Mouse (Mus musculus): ENCODE data around the gene Zic5. TPM values are rescaled to one million over a fixed set of nuclear protein-coding genes. Genes with fewer than 3 reads are reported as not detected.
"Not testable (repeated sequence)": the region's sequence is repeated elsewhere in the genome, so short reads cannot be mapped to it uniquely, and the experiment has no call there.

Zic5 gene
- polyA plus RNA-seq, 1 experiment from 2014 or later, result 4.8 TPM

DNA sequence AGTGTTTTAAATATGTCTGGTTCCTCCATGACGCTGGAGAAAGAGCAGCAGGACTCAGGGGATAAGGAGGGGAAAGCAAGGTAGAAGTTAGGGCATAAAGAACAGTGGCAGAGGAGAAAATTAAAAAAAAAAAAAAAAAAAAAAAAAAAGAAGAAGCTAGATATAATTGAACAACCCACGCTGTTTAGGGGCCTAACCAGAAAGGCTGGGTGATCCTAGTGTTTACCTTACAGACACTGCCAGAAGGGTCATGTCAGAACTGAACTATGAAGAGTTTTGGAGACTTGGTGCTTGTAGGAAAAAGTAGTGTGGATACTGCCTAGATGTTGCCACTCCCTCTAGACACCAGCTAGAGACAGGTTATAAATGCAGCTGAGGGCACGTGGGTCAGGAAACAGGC lies 4.0 kb downstream of the Zic5 start:
- Histone ChIP-seq H3K27me3 (peaks cover 60% of the 10 kb centered on the region), H3K36me3 (no peaks in the 10 kb centered on the region), H3K4me2 (replicated peaks) (no peak overlapping the region; the same call in 1 of the 2 replicates), H3K4me1 (peaks cover 16% of the 10 kb centered on the region), H3K9me3 (no peaks in the 10 kb centered on the region), H3K27ac (no peak overlapping the region), H3K9ac (no peak overlapping the region), H3K4me3 (peak overlapping the region; percentile 45)
- WGBS, result 40% methylated on average over 3 of the region's 3 CpGs
- ATAC-seq (ENCODE audit: insufficient number of reproducible peaks, insufficient read depth, low FRiP score, low TSS enrichment), result no peak

DNA sequence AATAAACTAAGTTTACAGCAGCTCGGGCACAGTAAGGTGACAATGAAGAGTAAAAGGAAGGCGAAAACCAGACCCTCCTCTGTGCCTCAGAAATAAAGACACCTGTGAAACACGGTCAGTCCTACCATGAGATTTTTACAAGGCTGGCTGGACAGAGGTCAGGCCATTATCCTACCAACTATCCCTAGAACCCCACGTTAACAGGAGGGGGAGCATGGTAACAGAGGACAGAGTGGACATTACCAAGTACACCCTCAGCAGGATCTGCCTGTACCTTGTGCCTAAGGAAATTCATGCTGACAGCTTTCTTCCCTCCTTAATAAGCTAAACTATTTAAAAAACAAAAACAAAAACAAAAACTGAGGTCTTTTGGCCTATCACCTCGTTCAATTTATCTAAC lies 5.3 kb downstream of the Zic5 start:
- 48% methylated on average over 5 of the region's 5 CpGs for WGBS
- peaks cover 11% of the 10 kb centered on the region for H3K4me1 ChIP-seq
- no peak overlapping the region for H3K27ac ChIP-seq
- H3K9ac ChIP-seq, result no peak overlapping the region
- no peaks in the 10 kb centered on the region for H3K36me3 ChIP-seq
- H3K9me3 ChIP-seq, result no peaks in the 10 kb centered on the region
- H3K27me3 ChIP-seq, result peaks cover 53% of the 10 kb centered on the region
- H3K4me3 ChIP-seq, result no peak overlapping the region
- H3K4me2 ChIP-seq (replicated peaks), result no peak overlapping the region; the same call in 1 of the 2 replicates
- no peak for ATAC-seq (ENCODE audit: insufficient number of reproducible peaks, insufficient read depth, low FRiP score, low TSS enrichment)

DNA sequence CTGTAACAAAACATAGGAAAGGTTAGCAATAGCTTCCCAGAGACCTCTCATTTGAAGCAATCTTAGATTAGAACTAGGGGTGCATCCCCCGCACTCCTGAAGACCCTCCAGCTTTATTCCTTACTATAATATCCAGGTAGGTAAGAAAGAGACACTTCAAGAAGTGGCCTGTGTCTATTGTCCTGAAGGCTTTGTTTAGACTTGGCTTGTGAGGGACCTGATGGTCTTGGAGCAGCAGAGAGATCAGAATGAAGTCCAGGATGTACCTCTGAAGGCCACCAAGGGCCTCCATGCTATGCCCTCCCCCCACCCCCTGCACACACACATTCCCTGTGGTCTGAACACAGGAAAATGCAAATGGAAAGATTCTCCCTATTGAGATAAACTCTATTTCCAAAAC lies 5.7 kb downstream of the Zic5 start:
- Histone ChIP-seq H3K27ac (no peak overlapping the region), H3K36me3 (no peaks in the 10 kb centered on the region), H3K27me3 (peaks cover 52% of the 10 kb centered on the region), H3K9ac (no peak overlapping the region), H3K9me3 (no peaks in the 10 kb centered on the region), H3K4me3 (no peak overlapping the region), H3K4me2 (replicated peaks) (no peak overlapping the region), H3K4me1 (peaks cover 7% of the 10 kb centered on the region)
- 97% methylated on average over 1 of the region's 1 CpGs for WGBS
- ATAC-seq (ENCODE audit: insufficient number of reproducible peaks, insufficient read depth, low FRiP score, low TSS enrichment), result no peak

DNA sequence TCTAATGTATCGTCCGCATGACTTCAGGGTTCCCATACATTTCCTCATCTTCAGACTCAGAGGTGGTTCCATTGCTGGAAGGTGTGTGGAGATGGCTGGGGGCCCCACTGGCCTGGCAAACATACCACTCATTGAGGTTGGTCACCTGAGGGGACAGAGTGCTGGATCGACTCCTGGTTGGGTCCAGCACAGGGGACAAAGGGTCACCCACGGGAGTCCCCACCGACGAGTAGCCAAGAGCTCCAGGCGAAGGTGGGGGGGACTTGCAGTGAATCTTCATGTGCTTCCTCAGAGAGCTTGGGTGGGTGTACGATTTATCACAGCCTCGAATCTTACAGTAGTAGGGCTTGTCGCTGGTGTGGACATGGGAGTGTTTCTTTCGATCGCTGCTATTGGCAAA lies 6.1 kb downstream of the Zic5 start:
- ATAC-seq (ENCODE audit: insufficient number of reproducible peaks, insufficient read depth, low FRiP score, low TSS enrichment); H3K36me3 ChIP-seq; H3K27ac ChIP-seq; H3K4me3 ChIP-seq; H3K9ac ChIP-seq; H3K9me3 ChIP-seq; H3K4me1 ChIP-seq; H3K4me2 ChIP-seq (replicated peaks): not testable (repeated sequence)
- WGBS, result 83% methylated on average over 11 of the region's 12 CpGs
- H3K27me3 ChIP-seq, result peaks cover 48% of the 10 kb centered on the region

DNA sequence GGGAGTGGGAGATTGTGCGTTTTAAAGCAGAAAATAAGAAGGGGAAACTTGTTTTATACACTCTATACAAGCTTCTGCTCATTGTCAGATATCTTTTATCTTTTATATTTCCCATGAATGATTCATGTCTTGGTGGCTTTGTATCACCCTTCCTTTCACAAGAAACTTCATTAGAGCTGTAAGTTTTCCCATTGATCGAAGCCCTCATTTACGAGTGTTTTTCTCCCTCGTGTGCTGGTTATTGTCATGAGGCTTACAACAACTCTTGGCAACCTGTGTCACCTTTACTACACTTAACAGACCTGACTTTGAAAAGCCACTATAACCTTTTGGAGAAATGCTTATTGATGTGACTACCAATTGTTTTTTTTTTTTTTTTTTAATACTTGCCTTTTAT lies 9.9 kb downstream of the Zic5 start:
- H3K9me3 ChIP-seq, result no peaks in the 10 kb centered on the region
- no peak for ATAC-seq (ENCODE audit: insufficient number of reproducible peaks, insufficient read depth, low FRiP score, low TSS enrichment)
- H3K4me2 ChIP-seq (replicated peaks), result no peak overlapping the region
- peaks cover 17% of the 10 kb centered on the region for H3K4me1 ChIP-seq
- 67% methylated on average over 4 of the region's 4 CpGs for WGBS
- no peak overlapping the region for H3K9ac ChIP-seq
- H3K27me3 ChIP-seq, result peaks cover 46% of the 10 kb centered on the region
- no peak overlapping the region for H3K4me3 ChIP-seq
- no peak overlapping the region for H3K27ac ChIP-seq
- H3K36me3 ChIP-seq, result no peaks in the 10 kb centered on the region

DNA sequence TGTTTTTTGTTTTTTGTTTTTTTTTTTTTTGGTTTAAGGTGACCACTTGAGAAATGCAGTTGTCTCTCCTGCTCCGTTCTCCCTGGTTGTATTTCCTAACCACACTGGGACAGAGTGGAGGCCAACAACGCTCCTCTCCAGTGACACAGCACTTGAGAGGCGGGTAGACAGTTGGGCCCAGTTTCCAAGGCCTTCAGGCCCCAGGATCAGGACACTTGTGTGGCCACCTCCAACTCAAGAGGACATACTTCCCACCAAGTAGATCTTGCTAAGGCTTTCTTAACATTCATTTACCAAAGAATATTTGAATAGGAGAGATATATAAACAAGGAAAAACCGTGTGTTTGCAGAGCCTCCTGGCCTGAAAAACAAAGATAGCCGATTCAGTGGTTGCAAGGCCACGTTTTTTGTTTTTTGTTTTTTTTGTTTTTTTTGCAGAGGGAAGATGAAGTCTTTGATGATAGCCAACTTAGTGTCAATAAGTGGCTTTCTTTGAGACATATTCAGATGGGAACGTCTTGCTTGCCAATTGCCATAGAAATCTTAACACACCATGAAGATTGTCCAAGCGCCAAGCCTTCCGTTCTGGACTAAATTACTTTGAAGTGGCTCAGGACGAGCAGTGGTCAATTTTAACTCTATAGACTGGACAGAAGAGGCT lies 10.4 kb downstream of the Zic5 start:
- no peak for ATAC-seq (ENCODE audit: insufficient number of reproducible peaks, insufficient read depth, low FRiP score, low TSS enrichment)
- no peak overlapping the region for H3K9ac ChIP-seq
- H3K27ac ChIP-seq, result no peak overlapping the region
- H3K27me3 ChIP-seq, result peaks cover 46% of the 10 kb centered on the region
- H3K36me3 ChIP-seq, result no peaks in the 10 kb centered on the region
- H3K4me2 ChIP-seq (replicated peaks), result no peak overlapping the region
- peaks cover 22% of the 10 kb centered on the region for H3K4me1 ChIP-seq
- no peak overlapping the region for H3K4me3 ChIP-seq
- H3K9me3 ChIP-seq, result no peaks in the 10 kb centered on the region
- WGBS, result 50% methylated on average over 10 of the region's 10 CpGs

DNA sequence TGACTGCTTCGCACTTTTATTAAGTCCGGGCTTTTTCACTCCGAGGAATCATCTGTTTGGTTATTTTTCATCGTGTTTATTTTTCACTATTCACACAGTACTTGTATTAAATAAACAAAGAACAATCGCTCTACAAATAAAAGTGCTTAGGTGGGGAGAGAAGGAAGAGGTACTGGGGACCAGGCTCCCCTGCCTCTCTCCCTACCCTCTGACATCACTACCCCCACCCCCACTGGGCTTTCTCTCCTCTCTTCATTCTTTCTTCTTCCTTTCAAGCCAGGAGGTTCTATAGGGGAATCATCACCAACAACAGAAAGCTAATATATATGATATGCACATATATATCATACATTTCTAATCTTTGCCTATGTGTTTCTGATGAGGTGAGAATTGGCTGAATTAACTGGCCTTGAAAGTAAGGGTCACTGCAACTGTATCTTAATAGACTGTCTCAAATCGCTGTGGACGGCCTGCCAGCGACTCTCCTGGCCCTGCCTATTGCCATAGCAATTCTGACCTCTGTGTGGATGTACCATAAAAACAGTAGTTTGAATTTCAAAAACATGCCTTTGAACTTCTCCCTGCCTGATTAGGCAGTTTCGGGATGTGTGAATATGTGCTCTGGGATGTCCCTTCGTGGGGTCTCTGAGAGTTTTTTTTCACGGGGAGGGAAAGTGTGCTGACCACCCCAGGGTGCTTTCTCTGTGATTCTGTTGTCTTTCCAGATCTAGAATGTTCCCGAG lies 11.3 kb downstream of the Zic5 start:
- Histone ChIP-seq H3K4me1 (peaks cover 23% of the 10 kb centered on the region), H3K4me2 (replicated peaks) (peak overlapping the region; percentile 42), H3K27ac (no peak overlapping the region), H3K9me3 (no peaks in the 10 kb centered on the region), H3K36me3 (no peaks in the 10 kb centered on the region), H3K4me3 (peak overlapping the region; percentile 23; the same call in 1 of the 2 replicates), H3K9ac (no peak overlapping the region), H3K27me3 (peaks cover 50% of the 10 kb centered on the region)
- no peak for ATAC-seq (ENCODE audit: insufficient number of reproducible peaks, insufficient read depth, low FRiP score, low TSS enrichment)
- 18% methylated on average over 12 of the region's 12 CpGs for WGBS

DNA sequence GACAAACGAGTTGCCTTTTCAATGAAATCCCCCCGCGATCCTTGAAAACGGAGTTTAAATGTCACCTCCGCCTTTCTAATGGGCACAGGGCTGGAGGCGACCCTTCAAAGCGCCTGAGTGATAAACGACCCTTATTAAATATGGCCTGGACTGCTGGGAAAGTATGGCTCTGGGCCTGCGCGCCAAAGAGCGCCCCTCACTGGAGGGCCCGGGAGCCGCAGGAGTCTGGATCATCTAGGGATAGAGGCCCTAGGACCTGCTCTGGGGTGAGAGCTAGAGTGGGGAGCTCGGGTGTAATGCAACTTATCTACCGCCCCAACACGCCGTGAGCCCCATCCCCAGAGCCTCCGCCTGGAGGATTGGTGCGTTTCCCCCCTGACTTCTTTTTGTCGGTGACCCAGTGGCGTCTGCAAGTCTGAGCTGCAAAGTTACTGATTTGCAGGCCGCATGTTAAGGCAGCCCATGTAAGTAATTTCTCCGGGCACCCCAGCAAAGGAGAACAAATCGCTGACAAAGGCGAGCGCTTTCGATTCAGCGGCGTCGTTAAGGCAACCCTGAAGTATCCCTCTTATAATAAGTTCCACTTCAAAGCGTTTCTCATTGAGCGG lies 12.0 kb downstream of the Zic5 start:
- H3K27ac ChIP-seq, result no peak overlapping the region
- WGBS, result 4% methylated on average over 32 of the region's 32 CpGs
- peaks cover 55% of the 10 kb centered on the region for H3K27me3 ChIP-seq
- ATAC-seq (ENCODE audit: insufficient number of reproducible peaks, insufficient read depth, low FRiP score, low TSS enrichment), result no peak
- H3K36me3 ChIP-seq, result no peaks in the 10 kb centered on the region
- H3K9ac ChIP-seq, result no peak overlapping the region
- H3K9me3 ChIP-seq, result no peaks in the 10 kb centered on the region
- peak overlapping the region; percentile 23 for H3K4me3 ChIP-seq
- peak overlapping the region; percentile 42 for H3K4me2 ChIP-seq (replicated peaks)
- H3K4me1 ChIP-seq, result peaks cover 23% of the 10 kb centered on the region

DNA sequence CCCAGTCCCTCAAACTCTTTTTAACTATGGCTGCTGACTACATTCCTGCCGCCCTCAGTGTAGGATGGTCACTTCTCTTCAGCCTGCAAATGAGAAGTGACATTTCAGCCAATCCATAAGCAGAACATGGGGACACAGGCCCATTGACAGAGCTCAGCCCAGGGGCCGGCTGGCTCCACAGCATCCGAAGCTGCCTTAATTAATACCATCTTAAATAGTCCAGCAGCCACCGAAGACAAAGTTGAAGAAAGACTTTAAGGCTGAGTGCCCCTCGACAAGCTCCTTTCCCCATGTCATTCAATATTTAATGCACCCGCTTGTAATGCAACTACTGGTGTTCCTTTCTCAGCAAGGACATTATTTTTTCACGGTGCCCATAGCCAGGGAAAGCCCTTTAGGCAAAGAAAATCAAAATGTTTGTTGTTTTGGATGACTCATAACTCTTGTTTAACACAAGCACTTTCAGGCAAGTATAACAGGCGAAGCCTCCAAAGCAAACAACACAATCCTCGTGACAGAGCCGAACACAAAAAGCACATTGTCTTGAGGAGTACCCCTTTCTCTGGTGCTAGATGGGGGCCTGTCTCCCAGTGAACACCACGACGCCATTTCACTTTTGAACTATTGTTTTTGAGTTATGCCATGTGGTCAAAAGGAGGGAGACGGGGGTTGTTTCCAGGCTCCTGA lies 12.6 kb downstream of the Zic5 start:
- Histone ChIP-seq H3K27ac (no peak overlapping the region), H3K9ac (no peak overlapping the region)

DNA sequence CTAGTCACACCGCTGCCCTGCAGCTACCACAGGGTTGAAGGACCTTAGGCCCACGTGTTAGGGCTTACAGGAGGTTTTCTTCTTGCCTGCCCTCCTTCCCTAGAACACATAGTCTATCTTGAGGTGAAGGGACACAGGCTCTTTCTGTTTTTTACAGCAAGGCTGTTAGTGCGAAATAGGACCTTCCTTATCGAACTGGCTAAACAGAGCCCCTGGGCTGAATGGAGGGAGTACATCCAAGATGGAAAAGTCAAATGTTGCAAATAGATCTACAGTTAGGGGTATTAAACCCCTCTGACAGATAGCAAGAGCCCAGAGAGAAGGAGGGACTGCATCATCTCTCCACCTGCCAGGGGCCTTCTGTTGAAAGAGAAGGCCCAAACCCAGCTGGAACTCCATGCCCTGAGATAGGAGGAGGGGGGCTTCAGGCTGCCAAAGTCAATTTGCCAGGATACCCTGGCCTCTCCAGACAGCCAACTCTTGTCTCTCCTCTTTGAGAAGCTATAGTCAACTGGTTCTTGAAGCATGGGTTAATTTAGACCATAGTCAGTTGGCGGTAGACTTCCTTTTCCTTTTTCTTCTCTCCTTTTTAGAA lies 13.8 kb downstream of the Zic5 start:
- 54% methylated on average over 5 of the region's 5 CpGs for WGBS
- no peaks in the 10 kb centered on the region for H3K9me3 ChIP-seq
- H3K4me1 ChIP-seq, result peaks cover 23% of the 10 kb centered on the region
- H3K9ac ChIP-seq, result no peak overlapping the region
- no peak overlapping the region for H3K4me3 ChIP-seq
- no peak overlapping the region for H3K27ac ChIP-seq
- no peak for ATAC-seq (ENCODE audit: insufficient number of reproducible peaks, insufficient read depth, low FRiP score, low TSS enrichment)
- H3K27me3 ChIP-seq, result peaks cover 68% of the 10 kb centered on the region
- H3K4me2 ChIP-seq (replicated peaks), result no peak overlapping the region
- no peaks in the 10 kb centered on the region for H3K36me3 ChIP-seq

More for the DNA sequence above, 12.6 kb downstream of the Zic5 start:
- H3K36me3 ChIP-seq, result no peaks in the 10 kb centered on the region
- H3K27me3 ChIP-seq, result peaks cover 62% of the 10 kb centered on the region
- H3K4me2 ChIP-seq (replicated peaks), result peak overlapping the region; percentile 42
- ATAC-seq (ENCODE audit: insufficient number of reproducible peaks, insufficient read depth, low FRiP score, low TSS enrichment), result 0 out of 2 replicates have a peak, but pooled peaks have one; percentile 35
- H3K4me1 ChIP-seq, result peaks cover 23% of the 10 kb centered on the region
- 10% methylated on average over 13 of the region's 13 CpGs for WGBS
- H3K4me3 ChIP-seq, result 0 out of 2 replicates have a peak overlapping the region, but pooled peaks have one; percentile 23
- H3K9me3 ChIP-seq, result no peaks in the 10 kb centered on the region

Measured in embryonic facial prominence, embryonic 12.5 days (tissue).